Mouse (Mus musculus): ENCODE results near the gene Gria3. TPM values are rescaled to one million over a fixed set of nuclear protein-coding genes. Genes with fewer than 3 reads are reported as not detected.

The Gria3 gene
- total RNA-seq (2021) = 1 to 10 TPM in 1 of 2 experiments, under 1 TPM in 1; 0.89 to 1.7 TPM
- long read RNA-seq, experiment 1 = 0 reads
- long read RNA-seq, experiment 2, full-length matches to known transcripts = 1 of 2 reads
- long read RNA-seq, experiment 2, partial matches to known transcripts = 0 of 2 reads
- long read RNA-seq, experiment 2, other reads (novel, unspliced or antisense) = 1 of 2 reads

DNA sequence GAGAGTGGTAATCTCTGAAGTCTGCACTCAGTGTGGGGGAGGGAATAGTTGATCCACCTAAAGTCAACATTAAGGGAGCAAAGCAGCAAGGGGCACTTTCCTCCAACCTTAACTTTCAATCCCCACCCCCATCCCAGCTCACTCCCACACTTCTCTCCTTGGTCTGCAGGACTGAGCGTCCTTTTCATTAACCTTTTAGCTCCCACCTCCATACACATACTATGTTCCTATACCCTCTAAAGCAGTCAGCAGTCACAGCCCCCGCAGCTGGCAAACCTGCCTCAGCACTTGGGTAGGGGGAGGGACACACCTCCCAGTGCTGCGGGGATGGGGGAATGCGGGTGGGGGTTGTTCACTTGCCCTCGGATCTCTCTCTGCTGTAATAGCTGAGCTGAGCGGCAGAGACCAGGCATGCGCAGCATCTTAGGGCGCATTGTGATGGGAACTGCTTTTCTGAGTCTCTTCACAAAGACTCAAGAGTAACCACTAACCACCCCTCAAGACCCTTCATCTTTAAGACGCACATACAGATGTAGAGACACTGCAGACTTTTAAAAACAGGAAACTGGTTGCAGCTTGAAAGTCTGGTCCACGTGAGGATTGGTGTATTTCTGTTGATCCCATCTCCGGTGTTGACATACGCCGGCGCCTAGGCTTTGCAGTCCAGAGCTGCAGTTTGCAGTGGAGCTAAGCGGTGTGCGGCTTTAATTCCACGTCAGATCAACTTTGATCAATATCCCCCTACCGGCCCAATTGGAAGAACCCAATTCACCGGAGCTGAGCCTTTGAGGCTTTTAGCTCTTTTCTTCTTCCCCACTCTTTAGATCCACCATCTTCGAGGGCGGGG lies at the start of gene Gria3:
TSS of gene Gria3 (plus strand) at position 797 of the 847 bp plus-strand sequence.
- DNase-seq = no peak
- intact Hi-C loops (cut with DNase I) = no loop called here

DNA sequence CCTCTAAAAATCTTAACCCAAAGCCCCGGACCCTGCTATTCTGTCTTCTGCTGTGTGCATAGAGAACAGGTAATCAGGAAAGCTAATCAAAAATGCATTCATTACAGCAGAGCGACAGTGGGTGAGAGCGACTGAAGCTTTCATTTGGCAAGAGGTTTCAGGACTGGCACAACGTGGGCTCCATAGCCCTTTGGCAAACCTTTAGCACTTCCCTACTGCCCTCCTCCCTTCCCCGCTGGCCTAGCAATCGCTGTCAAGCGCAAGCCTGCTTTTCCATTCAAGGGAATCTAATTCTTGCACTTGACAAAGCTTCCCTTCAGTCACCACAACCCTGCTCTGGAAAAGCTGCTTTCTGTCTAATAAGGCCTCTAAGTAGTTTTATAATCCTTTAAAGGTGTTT lies 13.6 kb upstream of the Gria3 start:
- intact Hi-C loops (cut with DNase I) = no loop called here
- DNase-seq = no peak

DNA sequence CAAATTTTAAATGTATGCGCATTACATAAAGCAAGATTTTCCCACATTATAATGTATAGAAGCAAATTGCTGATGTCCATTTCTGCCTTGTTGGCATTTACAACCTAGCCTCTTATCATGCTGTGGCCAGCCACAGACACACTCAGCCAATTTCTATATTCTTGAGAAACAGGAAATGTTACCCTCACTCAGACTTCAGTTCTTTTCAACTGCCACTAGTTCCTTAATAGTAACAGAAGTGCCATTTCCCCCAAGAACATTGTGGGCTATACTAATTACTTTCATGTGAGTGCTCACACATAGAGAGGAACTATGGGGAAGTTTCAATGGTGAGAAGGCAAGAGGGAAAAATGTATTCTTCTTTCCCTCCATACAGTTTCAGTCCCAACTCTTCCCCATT lies 11.6 kb upstream of the Gria3 start:
- intact Hi-C loops (cut with DNase I) = no loop called here
- DNase-seq = no peak

DNA sequence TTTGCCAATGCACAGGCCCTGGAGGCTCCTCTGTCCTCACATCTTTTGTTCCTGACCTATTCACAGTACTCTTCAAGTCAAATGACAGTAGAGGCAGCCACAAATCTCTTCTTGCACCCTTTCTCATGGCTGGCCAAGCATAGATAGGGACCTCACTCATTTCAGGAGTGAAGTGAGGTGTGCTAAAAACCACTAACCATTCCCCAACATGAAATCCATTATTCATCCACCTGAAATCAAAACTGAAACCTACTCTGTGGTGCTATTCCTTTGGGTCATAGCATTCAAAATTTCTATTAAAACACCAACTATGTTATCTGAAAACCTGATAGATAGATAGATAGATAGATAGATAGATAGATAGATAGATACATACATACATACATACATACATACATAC lies 2.2 kb upstream of the Gria3 start:
- intact Hi-C loops (cut with DNase I) = no loop called here
- no peak for DNase-seq

DNA sequence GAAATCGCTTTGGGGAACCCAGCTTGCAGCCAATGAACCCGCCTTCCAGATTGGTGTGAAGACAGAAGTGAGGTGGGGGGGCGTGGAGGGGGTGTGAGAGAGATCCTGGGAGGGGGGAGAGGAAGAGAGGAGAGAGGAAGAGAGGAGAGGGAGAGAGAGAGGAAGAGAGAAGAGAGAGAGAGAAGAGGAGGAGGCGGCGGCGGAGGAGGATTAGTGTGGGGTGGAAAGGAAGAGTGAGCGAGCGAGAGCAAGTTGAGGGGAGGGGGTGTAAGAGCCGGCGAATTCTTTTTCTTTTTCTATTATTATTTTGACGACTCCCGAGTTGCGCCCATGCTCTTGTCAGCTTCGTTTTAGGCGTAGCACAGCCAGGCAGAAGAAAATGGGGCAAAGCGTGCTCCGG lies 532 bp downstream of the Gria3 start:
- intact Hi-C loops (cut with DNase I) = no loop called here
- no peak for DNase-seq

DNA sequence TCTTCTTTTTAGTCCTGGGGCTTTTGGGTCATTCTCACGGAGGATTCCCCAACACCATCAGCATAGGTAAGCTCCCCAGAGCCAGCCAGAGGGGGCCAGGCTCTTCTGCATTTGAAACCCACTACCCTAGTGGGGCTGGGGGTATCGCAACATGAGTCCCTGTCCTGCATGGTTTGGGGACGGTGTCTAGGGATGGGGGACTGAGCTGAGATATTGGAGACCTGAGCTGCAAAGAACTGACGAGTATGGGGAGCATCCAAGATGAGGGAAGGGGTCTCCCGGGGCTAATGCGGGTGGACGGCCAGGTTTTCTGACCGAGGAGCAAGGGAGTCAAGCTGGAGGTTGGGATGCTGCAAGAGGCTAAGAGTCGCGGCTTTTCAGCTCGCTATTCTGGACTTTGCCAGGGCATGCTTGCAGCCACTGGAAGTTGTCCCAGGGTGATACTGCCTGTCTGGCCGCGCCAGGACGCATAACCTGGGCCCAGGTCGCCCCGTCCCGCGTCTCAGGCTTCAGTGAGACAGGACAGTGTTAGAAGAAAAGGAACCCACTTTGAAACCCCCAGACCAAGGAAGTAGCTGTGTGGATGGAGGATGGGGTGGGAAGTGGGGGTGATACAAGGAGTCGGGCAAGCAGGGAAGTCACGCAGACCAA lies 1.1 kb downstream of the Gria3 start:
- peak in 1 of 2 experiments; percentile 13 for DNase-seq
- intact Hi-C loops (cut with DNase I) = no loop called here

DNA sequence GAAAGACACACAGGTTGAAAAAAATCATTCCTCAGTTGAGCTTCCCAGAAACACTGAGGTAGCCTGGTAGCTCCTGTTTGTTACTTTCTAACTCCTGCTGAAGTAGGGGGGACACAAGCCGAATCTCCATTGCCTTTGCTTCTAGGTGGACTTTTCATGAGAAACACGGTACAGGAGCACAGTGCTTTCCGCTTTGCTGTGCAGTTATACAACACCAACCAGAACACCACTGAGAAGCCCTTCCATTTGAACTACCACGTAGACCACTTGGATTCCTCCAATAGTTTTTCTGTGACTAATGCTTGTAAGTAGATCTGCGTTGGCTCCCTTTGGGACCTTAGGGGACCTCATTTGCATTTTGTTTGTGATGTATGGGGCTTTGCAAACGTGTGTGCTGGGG lies 2.0 kb downstream of the Gria3 start:
- no peak for DNase-seq
- intact Hi-C loops (cut with DNase I) = no loop called here

DNA sequence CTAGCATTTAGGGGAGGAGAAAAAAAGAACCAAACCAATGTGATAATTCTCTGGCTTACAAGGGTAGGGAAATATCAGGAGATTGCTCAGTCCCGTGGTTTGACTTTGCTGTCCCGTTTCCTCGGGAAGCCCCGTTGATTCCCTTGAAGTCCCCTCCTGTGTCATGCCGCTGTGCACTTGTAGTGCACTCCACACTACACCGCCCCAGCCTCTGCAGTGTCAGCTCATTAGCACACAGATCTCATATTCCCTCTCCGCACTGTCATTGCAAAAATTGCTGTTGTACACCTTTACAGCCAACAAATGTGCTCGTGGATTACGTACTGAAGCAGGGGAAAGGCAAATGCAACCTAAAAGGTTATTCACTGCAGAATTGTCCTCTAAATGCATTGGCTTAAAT lies 5.6 kb downstream of the Gria3 start:
- intact Hi-C loops (cut with DNase I) = no loop called here
- DNase-seq = no peak

DNA sequence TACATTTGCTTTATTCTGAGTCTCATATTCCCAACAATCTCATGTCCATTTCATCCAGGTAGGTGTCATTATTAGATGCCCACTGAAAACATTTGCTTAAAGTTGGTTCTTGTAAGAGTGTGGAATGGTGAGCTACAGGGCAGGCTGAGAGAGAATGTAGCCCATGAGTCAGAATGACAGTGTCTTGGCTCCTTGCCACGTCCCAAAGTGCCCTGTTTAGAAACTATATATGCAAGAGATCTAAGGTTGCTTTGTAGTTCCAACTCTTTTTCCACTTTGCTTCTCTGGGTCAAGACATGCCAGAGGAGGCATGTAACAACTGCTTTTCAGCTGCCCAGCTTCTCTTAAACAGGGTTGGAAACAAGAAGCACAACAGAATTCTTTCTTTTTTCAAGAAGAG lies 9.1 kb downstream of the Gria3 start:
- no peak for DNase-seq
- intact Hi-C loops (cut with DNase I) = no loop called here

DNA sequence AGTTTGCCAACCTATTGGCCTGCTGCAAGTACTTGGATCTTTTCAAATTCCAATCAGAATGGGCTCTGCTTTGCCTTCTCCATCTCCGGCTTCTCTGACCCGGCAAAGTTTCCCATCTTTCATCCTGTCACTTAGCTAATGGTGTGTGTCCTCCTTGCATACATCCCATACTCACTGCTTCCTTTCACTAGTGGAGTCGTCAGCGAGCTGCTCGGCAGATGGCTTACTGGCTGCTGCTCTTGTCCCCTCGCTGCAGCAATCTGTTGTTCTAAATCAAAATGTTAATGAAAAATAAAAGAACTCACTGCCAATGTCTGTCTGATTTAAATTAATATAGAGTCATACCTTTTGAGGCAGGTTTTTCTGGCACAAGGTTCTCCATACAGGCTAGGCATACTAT lies 25.0 kb downstream of the Gria3 start:
- DNase-seq = no peak
- intact Hi-C loops (cut with DNase I) = no loop called here

DNA sequence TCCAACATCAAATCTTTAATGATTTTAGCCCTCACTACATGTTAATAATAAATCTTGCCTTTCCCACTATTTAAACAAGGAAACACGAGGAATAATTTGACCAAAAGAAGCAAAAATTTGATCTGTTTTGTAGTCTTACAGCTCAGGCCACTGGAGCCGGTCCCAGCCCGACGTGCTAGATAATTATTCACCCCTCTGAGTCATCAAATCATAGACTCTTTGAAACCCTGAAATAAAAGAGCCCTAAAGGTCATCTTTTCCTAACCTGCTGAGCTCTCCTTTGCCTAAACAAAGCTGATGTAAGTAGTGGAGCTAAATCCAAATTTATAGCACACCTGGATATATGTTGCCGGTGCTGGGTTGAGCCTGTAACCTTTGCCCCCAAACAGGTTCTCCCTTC lies 27.4 kb downstream of the Gria3 start:
- intact Hi-C loops (cut with DNase I) = no loop called here
- DNase-seq = no peak

DNA sequence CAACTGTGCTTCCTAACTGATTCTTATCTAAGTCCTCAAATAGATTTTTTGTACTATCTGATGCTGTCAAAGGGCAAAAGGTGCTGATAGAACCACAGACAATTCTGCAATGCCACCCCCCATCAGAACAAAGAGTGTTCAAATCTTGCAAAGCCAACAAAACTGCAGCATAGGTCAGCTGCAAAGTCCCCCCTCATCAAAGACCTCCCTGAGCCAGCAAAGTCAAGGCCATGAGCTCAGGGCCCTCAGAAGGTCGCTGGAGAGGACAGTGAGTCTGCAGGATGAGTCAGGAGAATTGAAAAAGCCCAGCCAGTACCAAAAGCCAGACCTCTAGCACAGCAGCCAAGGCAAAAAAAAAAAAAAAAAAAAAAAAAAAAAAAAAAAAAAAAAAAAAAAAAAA lies 34.9 kb downstream of the Gria3 start:
- intact Hi-C loops (cut with DNase I) = no loop called here
- DNase-seq = no peak

DNA sequence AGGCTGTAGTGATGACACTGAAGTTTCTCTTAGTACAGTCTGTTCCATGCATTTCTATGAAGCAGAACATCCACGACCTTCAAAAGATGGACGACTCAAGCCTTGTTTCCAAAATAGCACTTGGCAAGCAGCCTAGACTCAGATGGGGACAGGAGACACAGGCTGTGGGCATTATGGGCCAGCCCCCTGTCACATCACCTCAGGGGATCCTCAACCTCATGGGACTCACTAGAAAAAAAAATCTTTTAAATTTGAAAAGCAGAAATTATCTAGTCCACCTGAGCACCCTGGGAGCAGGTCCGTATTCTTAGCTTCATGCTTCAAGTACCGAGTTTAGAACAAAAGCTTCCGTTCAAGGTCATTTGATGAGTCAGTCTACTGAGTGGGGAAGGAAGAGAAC lies 38.2 kb downstream of the Gria3 start:
- intact Hi-C loops (cut with DNase I) = no loop called here
- DNase-seq = no peak

DNA sequence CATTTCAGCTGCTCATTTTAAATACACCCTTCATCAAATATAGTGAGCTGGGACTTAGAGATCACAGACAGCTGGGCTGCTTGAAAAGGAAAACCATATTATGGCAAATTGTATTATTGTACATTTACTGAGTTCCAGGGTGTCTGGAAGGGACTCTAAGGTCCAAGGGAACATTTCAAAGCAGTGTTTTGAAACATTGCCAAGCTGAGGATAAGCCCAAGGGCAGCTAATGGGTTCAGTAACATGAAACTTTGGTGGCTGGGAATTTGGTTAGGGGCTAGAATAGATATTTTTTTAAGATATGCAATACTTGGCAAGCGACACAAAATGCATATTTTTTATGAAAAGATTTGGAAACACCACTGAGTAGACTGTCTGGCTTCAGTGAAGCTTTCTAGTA lies 48.2 kb downstream of the Gria3 start:
- no peak for DNase-seq
- intact Hi-C loops (cut with DNase I) = no loop called here

DNA sequence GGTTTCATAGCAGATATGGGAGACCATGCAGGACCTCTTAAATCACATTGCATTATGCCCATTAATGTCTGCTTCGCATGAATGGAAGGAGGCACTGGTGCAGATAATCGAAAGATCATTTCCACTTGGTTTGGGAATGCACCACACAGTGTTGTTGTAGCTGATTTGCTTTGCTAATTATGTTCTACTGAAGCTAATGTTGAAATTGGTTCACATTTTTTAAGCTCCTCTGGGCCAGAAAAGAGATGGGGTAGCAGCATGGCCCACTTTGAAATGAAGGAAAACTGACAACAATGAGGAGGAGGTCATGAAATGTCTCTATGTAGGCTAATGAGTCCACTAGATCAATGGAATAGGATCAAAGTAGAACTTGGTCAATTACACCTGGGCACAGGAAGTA lies 76.8 kb downstream of the Gria3 start:
- no peak for DNase-seq
- intact Hi-C loops (cut with DNase I) = no loop called here

DNA sequence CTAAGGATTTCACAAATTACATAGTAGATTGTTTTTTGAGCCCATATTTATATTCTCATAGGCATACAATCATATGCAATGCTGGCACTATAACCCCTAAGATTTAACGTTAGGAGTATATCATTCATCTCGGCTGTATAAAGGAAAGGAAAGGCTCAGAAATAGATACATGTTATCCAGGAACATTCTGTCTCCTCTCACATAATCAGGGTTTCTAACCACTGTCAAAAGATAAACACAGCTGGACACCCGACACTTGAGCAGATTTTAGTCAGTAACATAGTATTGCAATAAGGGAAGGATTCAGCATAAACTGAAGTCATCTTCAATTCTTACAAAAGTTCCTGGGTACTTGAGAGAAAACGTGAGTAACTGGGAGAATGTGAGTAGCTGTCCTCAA lies 95.9 kb downstream of the Gria3 start:
- intact Hi-C loops (cut with DNase I) = no loop called here
- DNase-seq = no peak

DNA sequence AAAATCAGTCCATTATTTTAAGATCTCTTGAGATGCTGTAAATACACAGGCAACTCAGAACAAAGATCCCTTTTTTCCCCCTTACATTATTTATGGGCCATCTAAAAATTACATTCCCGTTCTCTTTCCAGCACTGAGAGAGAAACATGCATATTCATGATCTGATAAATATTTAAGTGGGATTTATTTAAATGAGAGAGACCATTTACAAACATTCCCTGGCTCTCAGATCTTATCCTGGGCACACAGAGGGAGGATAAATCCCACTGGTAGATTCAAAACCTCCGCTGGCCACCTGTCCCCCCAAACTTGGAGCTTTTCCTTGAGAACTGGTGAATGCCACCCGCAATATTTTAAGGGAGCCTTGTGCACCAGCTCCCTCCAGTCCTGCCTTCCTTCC lies 104.7 kb downstream of the Gria3 start:
- DNase-seq = no peak
- intact Hi-C loops (cut with DNase I) = no loop called here

DNA sequence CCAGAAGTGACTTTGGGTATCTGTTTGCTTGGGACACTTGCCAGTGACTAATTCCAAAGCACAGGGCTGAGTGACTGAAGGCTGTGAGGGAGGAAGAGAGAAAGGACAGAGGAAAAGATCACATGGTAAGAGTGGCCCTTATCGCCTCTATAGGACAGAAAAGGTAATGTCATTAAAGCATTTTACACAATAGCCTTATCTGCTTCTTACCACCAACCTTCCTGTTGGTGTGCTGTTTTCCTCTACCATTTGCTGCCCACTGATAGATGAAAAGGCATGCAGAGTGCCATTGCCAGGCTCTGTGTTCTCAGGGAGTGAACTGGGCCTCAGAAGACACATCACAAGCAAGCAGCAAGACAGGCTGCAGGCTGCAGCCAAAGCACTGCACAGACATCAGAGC lies 107.3 kb downstream of the Gria3 start:
- no peak for DNase-seq
- intact Hi-C loops (cut with DNase I) = no loop called here

DNA sequence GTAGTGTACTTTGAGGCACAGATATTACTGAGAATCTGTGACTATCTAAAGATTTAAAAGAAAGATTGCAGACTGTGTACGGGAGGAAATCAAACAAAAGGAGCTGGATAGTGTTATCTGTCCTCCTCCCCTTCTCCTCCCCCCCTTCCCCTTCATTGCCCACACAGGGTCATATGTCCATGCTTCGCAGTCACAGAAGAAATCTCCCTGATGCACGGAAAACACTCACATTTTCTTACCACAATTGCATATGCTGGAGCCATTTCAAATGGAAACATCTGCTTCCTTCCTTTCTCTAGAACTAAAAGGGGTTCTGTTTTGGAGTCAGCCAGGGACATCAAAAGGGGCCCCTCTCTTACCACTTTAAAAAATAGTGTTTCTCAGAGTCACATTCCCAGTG lies 114.3 kb downstream of the Gria3 start:
- no peak for DNase-seq
- intact Hi-C loops (cut with DNase I) = no loop called here

DNA sequence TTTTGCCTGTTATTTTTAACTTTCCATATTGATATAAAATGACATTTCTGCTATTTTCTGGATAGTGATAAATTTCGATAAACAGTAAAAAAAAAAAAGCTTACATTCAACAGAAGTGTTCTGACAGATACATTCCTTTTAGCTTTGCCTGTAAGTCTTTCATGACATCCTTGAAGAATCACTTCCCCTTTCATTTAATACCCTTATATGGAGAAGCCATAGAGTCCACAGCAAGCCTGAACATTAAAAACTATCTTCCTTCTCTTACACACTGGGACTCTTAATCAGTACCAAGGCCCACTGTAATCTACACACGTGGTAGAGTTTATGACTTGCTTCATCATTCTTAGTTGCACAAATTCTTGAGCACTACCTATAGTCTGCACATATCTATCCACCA lies 131.9 kb downstream of the Gria3 start:
- intact Hi-C loops (cut with DNase I) = no loop called here
- no peak for DNase-seq

DNA sequence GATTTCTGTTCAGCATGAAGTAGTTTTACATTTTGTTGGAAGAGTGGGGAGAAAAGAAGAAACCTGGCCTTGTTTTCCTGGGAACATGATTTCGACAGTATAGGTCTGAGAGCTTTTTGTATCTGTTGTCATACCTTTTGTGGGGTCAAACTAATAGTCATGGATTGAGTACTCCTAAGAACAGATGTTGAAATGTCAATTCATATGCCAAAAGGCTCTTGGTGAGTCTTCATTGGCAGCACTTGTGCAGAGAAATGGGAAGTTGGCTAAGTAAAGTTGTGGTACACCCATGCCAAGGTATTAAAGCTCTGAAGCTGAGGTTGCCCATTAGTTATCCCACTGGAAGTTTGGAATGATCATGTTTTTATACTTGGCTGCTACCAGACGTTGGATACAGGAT lies 135.2 kb downstream of the Gria3 start:
- intact Hi-C loops (cut with DNase I) = no loop called here

More for the DNA sequence above, 135.2 kb downstream of the Gria3 start:
- DNase-seq = no peak
